Mouse (Mus musculus) lung, embryonic 14.5 days (tissue): ENCODE measurements around the gene Nfam1. TPM values are rescaled to one million over a fixed set of nuclear protein-coding genes. Genes with fewer than 3 reads are reported as not detected.

Experiments
- ATAC-seq: fragments of 200-750 bp; cut with Nextera tagmentation; 2 replicates; pipeline ENCODE4 v1.8.0; 2017; ENCODE audit warnings: mild to moderate bottlenecking, moderate TSS enrichment, moderate library complexity; ENCODE audit not compliant: insufficient read depth
- DNase-seq: peaks from one replicate; pipeline ENCODE4 v3.0.0-alpha.2; 2015
- H3K27ac ChIP-seq: fragments of 300-500 bp; sonication (generic); 2 replicates; pipeline ENCODE4 v1.5.1; 2014; ENCODE audit warnings: low read depth, mild to moderate bottlenecking, moderate library complexity
- H3K27me3 ChIP-seq: fragments of 300-500 bp; sonication (generic); 2 replicates; pipeline ENCODE4 v1.6.1; 2014; ENCODE audit warnings: low read length, control low read depth; ENCODE audit not compliant: insufficient read depth
- H3K36me3 ChIP-seq: fragments of 300-500 bp; sonication (generic); 2 replicates; pipeline ENCODE4 v1.6.1; 2014; ENCODE audit warnings: control low read depth; ENCODE audit not compliant: insufficient read depth
- H3K4me1 ChIP-seq: fragments of 300-500 bp; sonication (generic); 2 replicates; pipeline ENCODE4 v1.6.1; 2014; ENCODE audit warnings: antibody characterized with exemption, control low read depth; ENCODE audit not compliant: insufficient read depth
- H3K4me2 ChIP-seq: fragments of 300-500 bp; sonication (generic); 2 replicates; pipeline ENCODE4 v1.6.1; 2014; ENCODE audit warnings: mild to moderate bottlenecking
- H3K4me3 ChIP-seq: fragments of 300-500 bp; sonication (generic); 2 replicates; pipeline ENCODE4 v1.5.1; 2014; ENCODE audit warnings: low read depth, low read length
- H3K9ac ChIP-seq: fragments of 300-500 bp; sonication (generic); 2 replicates; pipeline ENCODE4 v1.6.1; 2014
- H3K9me3 ChIP-seq: fragments of 300-500 bp; sonication (generic); 2 replicates; pipeline ENCODE4 v1.6.1; 2016; ENCODE audit warnings: low read depth, low read length, control low read depth
- CTCF ChIP-seq: IDR thresholded peaks from 2 replicates; pipeline ENCODE4 v1.5.1; 2016; ENCODE audit warnings: antibody characterized with exemption, low read depth
- WGBS: fragments of 180-500 bp; shearing (Covaris S2); extraction: QIAGEN DNeasy Blood & Tissue Kit; methylation state at CpG from one replicate; pipeline ENCODE4 v1.1.7; 2014; 5-methylcytosine and 5-hydroxymethylcytosine counted together
- polyA plus RNA-seq: library from polyadenylated mRNA; unstranded; fragments of >200 nt; fragmentation: Nextera tagmentation; extraction: Ambion mirVana; gene quantifications from 2 replicates; pipeline ENCODE4 v1.2.1, GENCODE M21; 2014

The Nfam1 gene
- polyA plus RNA-seq, 1 experiment from 2014 or later, result 3.6 TPM

DNA sequence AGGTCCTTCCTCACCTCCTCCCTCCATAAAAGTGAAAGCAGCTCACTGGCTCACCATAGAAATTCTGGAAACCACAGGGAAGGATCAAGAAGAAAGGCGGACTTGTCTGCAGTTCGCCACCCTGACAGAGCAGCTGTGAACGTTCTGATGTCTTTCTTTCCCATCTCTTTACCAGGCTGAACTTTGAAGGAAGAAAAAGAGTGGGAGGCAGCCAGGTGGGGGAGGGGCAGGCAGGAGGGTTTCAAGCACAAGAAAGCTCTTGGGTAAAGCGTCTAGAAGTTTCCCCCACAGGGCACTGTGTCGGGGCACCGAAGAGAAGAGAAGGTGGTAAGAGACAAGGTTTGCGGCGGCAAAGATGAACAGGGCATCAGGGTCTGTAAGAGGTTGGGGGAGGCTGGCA is 7.0 kb downstream of the Nfam1 start:
- Histone ChIP-seq H3K9ac (no peak overlapping the region), H3K27me3 (no peaks in the 10 kb centered on the region), H3K4me2 (peak overlapping the region; percentile 40; the same call in 1 of the 2 replicates), H3K27ac (no peak overlapping the region), H3K36me3 (no peaks in the 10 kb centered on the region), H3K4me3 (no peak overlapping the region), H3K9me3 (no peaks in the 10 kb centered on the region), H3K4me1 (peaks cover 19% of the 10 kb centered on the region)
- no peak for TF ChIP-seq CTCF
- DNase-seq (peak; percentile 28), ATAC-seq (no peak)
- WGBS, result 47% methylated on average over 8 of the region's 8 CpGs

GRCm38 (mm10) chr15:83025041-83025760 is 7.9 kb downstream of the Nfam1 start:
- no peaks in the 10 kb centered on the region for H3K9me3 ChIP-seq

GRCm38 (mm10) chr15:83022947-83023346 is 10.2 kb downstream of the Nfam1 start:
- Histone ChIP-seq H3K4me3 (no peak overlapping the region), H3K27me3 (no peaks in the 10 kb centered on the region), H3K4me2 (no peak overlapping the region), H3K4me1 (peaks cover 24% of the 10 kb centered on the region), H3K9me3 (no peaks in the 10 kb centered on the region), H3K9ac (no peak overlapping the region), H3K36me3 (no peaks in the 10 kb centered on the region), H3K27ac (no peak overlapping the region)
- WGBS, result 26% methylated on average over 8 of the region's 8 CpGs
- DNase-seq (peak; percentile 31), ATAC-seq (no peak)
- no peak for TF ChIP-seq CTCF

More at GRCm38 (mm10) chr15:83025041-83025760, 7.9 kb downstream of the Nfam1 start:
- H3K4me3 ChIP-seq, result no peak overlapping the region
- peaks cover 21% of the 10 kb centered on the region for H3K4me1 ChIP-seq
- DNase-seq (peak; percentile 91), ATAC-seq (peak; percentile 88)
- no peak overlapping the region for H3K9ac ChIP-seq
- no peaks in the 10 kb centered on the region for H3K36me3 ChIP-seq
- H3K27ac ChIP-seq, result peak overlapping the region; percentile 37; the same call in 1 of the 2 replicates
- H3K27me3 ChIP-seq, result no peaks in the 10 kb centered on the region
- peak overlapping the region; percentile 40 for H3K4me2 ChIP-seq
- WGBS, result 7% methylated on average over 25 of the region's 25 CpGs
- no peak for TF ChIP-seq CTCF

DNA sequence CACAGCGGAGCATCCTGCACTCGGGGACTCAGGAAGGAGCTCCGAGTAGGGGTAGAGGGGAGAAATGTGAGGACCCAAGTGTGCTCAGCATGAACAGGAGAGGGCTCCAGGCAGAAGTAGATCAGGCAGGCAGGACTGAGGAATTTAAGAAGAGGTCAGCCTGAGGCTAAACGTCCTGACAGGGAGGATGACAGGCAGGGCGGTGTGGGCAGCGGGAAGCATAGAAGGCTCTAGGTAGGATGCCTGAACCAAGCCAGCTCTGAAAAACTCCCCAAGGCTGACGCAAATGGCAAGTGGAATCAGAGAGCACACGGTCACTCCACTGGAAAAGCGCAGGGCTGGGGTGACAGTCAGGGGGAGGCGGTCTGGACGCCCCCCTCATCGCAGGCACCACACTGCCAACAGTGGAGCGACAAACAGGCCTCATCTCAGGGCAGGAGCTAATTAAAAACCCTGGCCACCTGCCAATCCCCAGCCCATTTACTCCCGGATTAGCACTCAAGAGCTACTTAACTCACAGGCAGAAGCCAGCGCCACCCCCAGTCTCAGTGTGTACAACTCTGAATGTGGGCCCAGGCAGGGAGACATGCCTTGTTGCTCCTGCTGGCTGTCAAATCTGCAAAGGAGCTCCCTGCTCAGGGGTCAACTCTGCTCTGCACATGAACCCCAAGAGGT is 22.0 kb downstream of the Nfam1 start:
- Histone ChIP-seq H3K4me3 (no peak overlapping the region), H3K4me2 (no peak overlapping the region), H3K36me3 (no peaks in the 10 kb centered on the region), H3K27me3 (no peaks in the 10 kb centered on the region), H3K9me3 (no peaks in the 10 kb centered on the region), H3K4me1 (peaks cover 9% of the 10 kb centered on the region; the same call in 1 of the 2 replicates), H3K27ac (no peak overlapping the region), H3K9ac (no peak overlapping the region)
- WGBS, result 19% methylated on average over 15 of the region's 15 CpGs
- DNase-seq (peak; percentile 72), ATAC-seq (peak; percentile 26)
- TF ChIP-seq CTCF, result no peak

GRCm38 (mm10) chr15:83010423-83010822 is 22.7 kb downstream of the Nfam1 start:
- Histone ChIP-seq H3K4me1 (peaks cover 7% of the 10 kb centered on the region; the same call in 1 of the 2 replicates), H3K4me2 (no peak overlapping the region), H3K27ac (no peak overlapping the region), H3K4me3 (no peak overlapping the region), H3K36me3 (no peaks in the 10 kb centered on the region), H3K27me3 (no peaks in the 10 kb centered on the region), H3K9me3 (no peaks in the 10 kb centered on the region), H3K9ac (no peak overlapping the region)
- TF ChIP-seq CTCF, result no peak
- DNase-seq (peak; percentile 32), ATAC-seq (no peak)
- 18% methylated on average over 8 of the region's 8 CpGs for WGBS

DNA sequence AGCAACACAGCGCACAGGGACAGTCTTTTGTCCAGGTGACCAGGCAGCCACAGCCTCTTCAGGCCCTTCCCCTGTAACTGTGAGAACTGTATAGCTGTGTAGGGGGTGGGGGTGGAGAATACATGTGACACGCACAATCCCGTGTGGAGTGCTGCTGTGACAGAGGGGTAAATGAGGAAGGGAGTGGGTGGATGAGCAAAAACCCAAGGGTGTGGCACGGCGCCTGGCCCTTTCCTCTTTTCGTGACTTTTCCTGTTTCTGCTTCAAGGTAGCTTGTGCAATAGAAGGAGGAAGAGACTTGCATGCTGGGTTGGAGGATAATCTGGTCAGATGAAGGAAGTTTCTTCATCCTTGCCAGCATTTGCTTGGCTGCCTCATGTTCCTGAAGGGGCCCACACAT is 23.6 kb downstream of the Nfam1 start:
- H3K9me3 ChIP-seq, result no peaks in the 10 kb centered on the region
- no peaks in the 10 kb centered on the region for H3K36me3 ChIP-seq
- no peak overlapping the region for H3K4me3 ChIP-seq
- DNase-seq, result no peak
- no peak overlapping the region for H3K9ac ChIP-seq
- ATAC-seq, result no peak
- peaks cover 7% of the 10 kb centered on the region; the same call in 1 of the 2 replicates for H3K4me1 ChIP-seq
- 88% methylated on average over 6 of the region's 6 CpGs for WGBS
- no peak overlapping the region for H3K27ac ChIP-seq
- H3K27me3 ChIP-seq, result no peaks in the 10 kb centered on the region
- no peak for TF ChIP-seq CTCF
- H3K4me2 ChIP-seq, result no peak overlapping the region

- peaks cover 7% of the 10 kb centered on the region; the same call in 1 of the 2 replicates for H3K4me1 ChIP-seq
- no peak overlapping the region for H3K9ac ChIP-seq
Measured at GRCm38 (mm10) chr15:83008761-83009423, 24.2 kb downstream of the Nfam1 start.

More at GRCm38 (mm10) chr15:83008761-83009423, 24.2 kb downstream of the Nfam1 start:
- no peak overlapping the region for H3K27ac ChIP-seq
- DNase-seq (no peak), ATAC-seq (no peak)
- H3K4me3 ChIP-seq, result no peak overlapping the region
- H3K4me2 ChIP-seq, result no peak overlapping the region
- WGBS, result 60% methylated on average over 13 of the region's 13 CpGs
- TF ChIP-seq CTCF, result no peak
- H3K9me3 ChIP-seq, result no peaks in the 10 kb centered on the region
- no peaks in the 10 kb centered on the region for H3K27me3 ChIP-seq
- H3K36me3 ChIP-seq, result no peaks in the 10 kb centered on the region
